Comparison of ENCODE assay signal across 31 mouse cellular contexts in the genomic region with DNA sequence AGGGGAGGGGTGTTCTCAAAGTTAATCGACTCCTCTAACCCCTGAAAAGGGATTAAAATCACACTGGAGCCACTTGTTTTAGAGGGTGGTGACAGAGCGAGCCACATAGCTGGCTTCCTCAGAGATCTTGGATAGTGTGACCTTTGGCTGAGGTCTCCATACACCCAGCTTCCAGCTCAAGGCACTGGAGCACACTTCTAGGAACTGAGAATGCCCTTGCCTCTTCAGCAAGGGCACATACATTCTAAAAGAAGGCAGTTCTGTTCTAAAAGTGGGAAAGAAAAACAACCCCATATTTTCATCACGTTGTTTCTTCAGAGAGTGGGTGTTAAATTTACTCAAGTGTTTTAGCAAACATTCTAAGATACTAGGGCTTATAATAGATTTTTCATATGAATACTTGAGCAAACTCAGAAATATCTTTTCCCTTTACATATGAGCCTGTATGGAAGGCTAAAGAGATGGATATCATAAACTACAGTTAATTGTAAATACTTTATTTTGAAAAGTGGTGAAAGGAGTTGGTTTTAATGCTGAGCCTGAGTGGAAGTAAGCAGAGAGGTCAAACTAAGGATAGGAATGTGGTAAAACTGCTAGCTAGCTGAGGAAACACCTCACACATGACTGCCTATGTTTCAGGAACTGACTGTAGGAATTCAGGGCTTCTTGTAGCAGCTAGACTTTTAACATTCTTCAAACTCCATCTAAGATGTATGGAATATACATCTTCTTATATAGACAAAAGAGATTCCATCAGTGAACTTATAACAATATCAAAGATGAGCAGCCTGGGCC. TPM values are rescaled to one million over a fixed set of nuclear protein-coding genes. Genes with fewer than 3 reads are reported as not detected.
DNase-seq lines count a peak whose midpoint lies in the region; ATAC-seq and TF ChIP-seq lines count a peak whose summit lies in the region.
"Had no signal": no experiment of that assay in that cellular context is flagged by ENCODE, and none has a peak within 500 bp of the region (broad histone marks: within the 10 kb centered on the region; RNA-seq: fewer than 3 reads in every experiment).

No protein-coding gene starts in this region.

- H3K9me3 ChIP-seq in kidney, postnatal 0 days (replicated peaks; ENCODE audit: low read length) = no peaks in the 10 kb centered on the region
- no peaks in the 10 kb centered on the region for H3K9me3 ChIP-seq in lung, embryonic 15.5 days
- no peaks in the 10 kb centered on the region for H3K9me3 ChIP-seq in lung, postnatal 0 days (ENCODE audit: low read length)
- H3K9me3 ChIP-seq: embryonic facial prominence, embryonic 13.5 days; embryonic facial prominence, embryonic 15.5 days; forebrain, embryonic 10.5 days; forebrain, embryonic 12.5 days; G1E had no signal

- ATAC-seq in kidney, postnatal 0 days (replicated peaks; ENCODE audit: low FRiP score, low read depth) = no peak; the same call in 1 of the 2 replicates
- ATAC-seq in lung, embryonic 15.5 days (ENCODE audit: borderline replicate concordance, extremely low read depth, low FRiP score, low TSS enrichment) = peak; percentile 77; the same call in 1 of the 2 replicates
- ATAC-seq in lung, postnatal 0 days = peak; percentile 75
- peak; percentile 39 for ATAC-seq in Patski
- ATAC-seq: CD4-positive, CD25-positive, alpha-beta regulatory T cell, adult 4 months; forebrain, embryonic 14.5 days had no signal

- in situ Hi-C loops in Patski (cut with MboI; ENCODE audit: low pct_unique_long_range_greater_than_20kb) = no loop called here

- H3K36me3 ChIP-seq in kidney, postnatal 0 days (ENCODE audit: insufficient read depth, low read length) = no peaks in the 10 kb centered on the region
- no peaks in the 10 kb centered on the region for H3K36me3 ChIP-seq in lung, embryonic 15.5 days
- no peaks in the 10 kb centered on the region for H3K36me3 ChIP-seq in lung, postnatal 0 days (ENCODE audit: insufficient read depth, low read length)
- H3K36me3 ChIP-seq: embryonic facial prominence, embryonic 13.5 days; embryonic facial prominence, embryonic 15.5 days; forebrain, embryonic 10.5 days; forebrain, embryonic 12.5 days; G1E had no signal

- no peak overlapping the region for H3K4me2 ChIP-seq in kidney, postnatal 0 days (ENCODE audit: low read length)
- H3K4me2 ChIP-seq in lung, embryonic 15.5 days = no peak overlapping the region
- no peak overlapping the region for H3K4me2 ChIP-seq in lung, postnatal 0 days (replicated peaks; ENCODE audit: low read depth, low read length)
- H3K4me2 ChIP-seq: embryonic facial prominence, embryonic 13.5 days; embryonic facial prominence, embryonic 15.5 days; forebrain, embryonic 12.5 days had no signal

- 0 out of 2 replicates have a peak, but pooled peaks have one; percentile 20 for TF ChIP-seq EP300 in lung, postnatal 0 days (IDR thresholded peaks at IDR 0.05)

- H3K27me3 ChIP-seq in kidney, postnatal 0 days (ENCODE audit: insufficient read depth, low read length) = no peaks in the 10 kb centered on the region
- no peaks in the 10 kb centered on the region for H3K27me3 ChIP-seq in lung, embryonic 15.5 days
- no peaks in the 10 kb centered on the region for H3K27me3 ChIP-seq in lung, postnatal 0 days (replicated peaks; ENCODE audit: insufficient read depth, low read length)
- peaks cover 6% of the 10 kb centered on the region for H3K27me3 ChIP-seq in Patski
- H3K27me3 ChIP-seq: CH12.LX; embryonic facial prominence, embryonic 13.5 days; embryonic facial prominence, embryonic 15.5 days; forebrain, embryonic 12.5 days had no signal

- no peak overlapping the region for H3K4me3 ChIP-seq in kidney, postnatal 0 days (replicated peaks; ENCODE audit: low read depth, low read length)
- no peak overlapping the region for H3K4me3 ChIP-seq in lung, embryonic 15.5 days
- H3K4me3 ChIP-seq in lung, postnatal 0 days (ENCODE audit: low read depth, low read length) = no peak overlapping the region
- H3K4me3 ChIP-seq: embryonic facial prominence, embryonic 13.5 days; embryonic facial prominence, embryonic 15.5 days; erythroblast, embryonic 14.5 days; forebrain, embryonic 10.5 days; forebrain, embryonic 12.5 days had no signal

- no peaks in the 10 kb centered on the region for H3K4me1 ChIP-seq in kidney, postnatal 0 days (replicated peaks; ENCODE audit: insufficient read depth, low read length)
- peaks cover 3% of the 10 kb centered on the region; the same call in 1 of the 2 replicates for H3K4me1 ChIP-seq in lung, embryonic 15.5 days
- H3K4me1 ChIP-seq in lung, postnatal 0 days (ENCODE audit: insufficient read depth, low read depth, low read length) = no peaks in the 10 kb centered on the region
- H3K4me1 ChIP-seq: embryonic facial prominence, embryonic 13.5 days; embryonic facial prominence, embryonic 15.5 days; forebrain, embryonic 12.5 days had no signal

- intact Hi-C loops in heart, postnatal 25 days (cut with DNase I) = no loop called here

- no peak overlapping the region for H3K27ac ChIP-seq in kidney, postnatal 0 days
- peak overlapping the region; percentile 71 for H3K27ac ChIP-seq in lung, embryonic 15.5 days
- H3K27ac ChIP-seq in lung, postnatal 0 days (ENCODE audit: low read length) = peak overlapping the region; percentile 2; the same call in 1 of the 2 replicates
- H3K27ac ChIP-seq: embryonic facial prominence, embryonic 13.5 days; embryonic facial prominence, embryonic 15.5 days; forebrain, embryonic 10.5 days; forebrain, embryonic 12.5 days had no signal

- CTCF ChIA-PET in Patski (lab: Charles Lee) = no interaction called here

- 54% methylated on average over 3 of the region's 3 CpGs for WGBS in kidney, postnatal 0 days
- WGBS in lung, embryonic 15.5 days = 42% methylated on average over 3 of the region's 3 CpGs
- WGBS in lung, postnatal 0 days = 34% methylated on average over 3 of the region's 3 CpGs

- no peak for TF ChIP-seq CTCF in kidney, postnatal 0 days (IDR thresholded peaks at IDR 0.05; ENCODE audit: low read depth)
- TF ChIP-seq CTCF in lung, postnatal 0 days (IDR thresholded peaks at IDR 0.05) = no peak
- no peak for TF ChIP-seq CTCF in Patski (IDR thresholded peaks at IDR 0.05)

- H3K9ac ChIP-seq in kidney, postnatal 0 days (ENCODE audit: low read depth, low read length) = no peak overlapping the region
- no peak overlapping the region for H3K9ac ChIP-seq in lung, embryonic 15.5 days
- no peak overlapping the region for H3K9ac ChIP-seq in lung, postnatal 0 days (replicated peaks; ENCODE audit: low read depth)
- H3K9ac ChIP-seq: embryonic facial prominence, embryonic 13.5 days; embryonic facial prominence, embryonic 15.5 days; forebrain, embryonic 12.5 days had no signal

- peak; percentile 9 for DNase-seq in kidney, postnatal 0 days (ENCODE audit: low spot score)
- DNase-seq in kidney, postnatal 4 days = no peak
- DNase-seq in lung, postnatal 36 days = no peak
- DNase-seq in lung, postnatal 0 days (ENCODE audit: low spot score) = peak; percentile 52
- DNase-seq in lung, postnatal 14 days = no peak
- DNase-seq in Patski (ENCODE audit: low read depth, low spot score) = no peak
- no peak for DNase-seq in heart, postnatal 25 days (ENCODE audit: low spot score)
- DNase-seq: adrenal gland, adult 2 months; adrenal gland, postnatal 10 days; adrenal gland, postnatal 25 days; B cell, adult 2 months; cerebellum, adult 11 months; cerebellum, adult 18-20 months; cerebellum, adult 8-10 months; cerebellum, adult 9-11 months; cerebellum, postnatal 14 days; cerebellum, postnatal 36 days; embryo, embryonic 11 days had no signal

- POLR2A ChIA-PET in Patski (lab: Charles Lee) = no interaction called here

RNA-seq across cellular contexts. Expression of a gene that starts 14.6 kb away (rescaled TPM):
- not detected in 2 replicates for polyA plus RNA-seq in kidney, postnatal 0 days (2015; fragmentation: Nextera tagmentation; extraction: Ambion mirVana)
- polyA plus RNA-seq in lung, embryonic 15.5 days (2015; fragmentation: Nextera tagmentation; extraction: Ambion mirVana) = 0.06 TPM in 1 of 2 replicates, not detected in the other
- 0.05 and 0.14 TPM in 2 replicates for polyA plus RNA-seq in lung, postnatal 0 days (2015; fragmentation: Nextera tagmentation; extraction: Ambion mirVana)
- not detected for polyA plus RNA-seq in Patski (2021)
- total RNA-seq in heart, postnatal 25 days (2021) = not detected
- total RNA-seq: adrenal gland, adult 2 months; adrenal gland, postnatal 10 days; adrenal gland, postnatal 25 days; common myeloid progenitor, adult 5-6 weeks; G1E had no signal
- polyA plus RNA-seq: adrenal gland, adult 2 months; brain, embryonic 14.5 days; embryonic facial prominence, embryonic 11.5 days; embryonic facial prominence, embryonic 13.5 days; erythroblast, embryonic 14.5 days; forebrain, embryonic 10.5 days; forebrain, embryonic 12.5 days; forebrain, embryonic 14.5 days; G1E had no signal

Comparison
In these comparisons a context has a peak if more than half of its experiments do, and no peak if none do; other contexts are left out.
1. DNase-seq: peak in kidney, postnatal 0 days (single experiment) and lung, postnatal 0 days (single experiment); none in kidney, postnatal 4 days (0 of 2), lung, postnatal 36 days (single experiment), lung, postnatal 14 days (single experiment), Patski (single experiment) and heart, postnatal 25 days (single experiment).